Mouse (Mus musculus) adrenal gland, adult 8-10 months (tissue): ENCODE results near the gene Fam20c. TPM values are rescaled to one million over a fixed set of nuclear protein-coding genes. Genes with fewer than 3 reads are reported as not detected.

Experiments used
- DNase-seq: peaks from one replicate; pipeline ENCODE4 v3.0.0; 2022
- total RNA-seq, 4 experiments: library from RNA; stranded (reverse); gene quantifications; 2 replicates each; pipeline ENCODE4 v1.2.4; 2022

Gene Fam20c
- total RNA-seq, 4 experiments from 2014 or later = 12.4 to 43.6 (median 20.6) TPM

DNA sequence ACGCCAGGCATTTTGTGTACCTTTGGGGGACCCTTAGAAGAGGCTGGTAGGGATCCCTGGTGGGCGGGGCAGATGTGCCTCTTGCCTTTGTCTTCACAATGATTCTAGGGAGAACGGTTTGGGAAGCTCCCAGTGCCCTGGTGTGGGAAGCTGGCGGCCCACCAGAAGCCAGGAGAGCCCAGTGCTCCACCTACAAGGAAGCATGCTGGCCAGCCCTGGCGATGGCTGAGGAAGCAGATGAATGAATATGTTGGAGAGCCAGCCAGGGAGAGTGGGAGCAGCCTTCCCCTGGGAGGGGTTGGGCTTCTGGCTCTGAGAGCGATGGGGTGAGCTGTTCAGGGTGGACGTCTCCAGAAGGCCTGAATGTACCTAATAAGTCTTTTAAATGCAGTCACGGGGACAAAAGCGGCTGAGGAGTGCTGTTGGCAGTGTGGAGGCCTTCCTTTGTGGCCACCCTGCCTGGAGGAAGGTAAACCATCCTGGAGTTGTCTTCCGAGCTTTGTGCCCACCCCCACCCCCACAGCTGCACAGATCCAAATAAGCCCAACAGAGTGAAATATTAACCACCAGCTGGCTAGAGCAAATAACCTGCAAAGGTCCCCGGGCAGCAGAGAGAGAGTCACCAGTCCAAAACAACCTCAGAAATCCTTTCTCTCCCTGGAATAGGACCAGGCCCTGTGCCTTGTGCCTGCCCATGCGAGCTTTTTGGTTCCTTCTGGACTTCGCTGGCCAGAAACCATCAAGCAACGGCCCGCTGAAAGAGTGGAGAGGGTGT is 2.2 kb downstream of the Fam20c start:
- DNase-seq = no peak

DNA sequence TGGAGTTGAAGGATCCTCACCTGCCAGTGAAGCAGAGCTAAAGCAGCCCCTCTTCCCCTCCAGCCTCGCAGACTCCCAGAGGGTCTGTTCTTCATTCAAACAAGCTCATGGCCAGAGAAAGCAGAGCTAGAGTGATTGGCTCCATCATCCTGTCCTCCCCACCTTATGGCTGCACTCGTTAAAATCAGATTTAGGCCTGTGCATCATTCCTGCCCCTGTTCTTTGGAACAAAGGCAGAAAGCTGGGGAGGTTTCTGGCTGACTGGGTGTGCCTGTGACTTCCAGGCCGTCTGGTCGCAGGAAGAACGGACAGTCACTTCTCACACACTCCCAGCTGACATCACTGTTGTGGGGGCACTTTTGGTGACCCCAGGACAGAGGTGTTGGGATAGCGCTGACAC is 2.8 kb downstream of the Fam20c start:
- no peak for DNase-seq

DNA sequence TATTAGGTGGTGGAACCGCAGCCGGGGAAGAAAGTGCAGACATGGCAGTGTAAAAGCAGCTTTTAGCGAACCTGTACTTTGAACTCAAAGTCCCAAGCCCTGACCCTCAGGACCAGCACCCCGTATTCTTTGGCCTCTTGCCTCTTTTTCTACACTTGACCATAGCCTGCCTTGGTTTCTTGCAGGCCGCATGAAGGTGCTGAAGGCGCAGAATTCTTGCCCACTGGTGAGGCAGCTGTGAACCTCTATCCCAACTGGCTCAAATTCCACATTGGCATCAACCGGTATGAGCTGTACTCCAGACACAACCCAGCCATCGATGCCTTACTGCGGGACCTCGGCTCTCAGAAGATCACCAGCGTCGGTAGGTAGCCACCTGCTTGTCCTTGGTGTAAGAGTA is 3.3 kb downstream of the Fam20c start:
- DNase-seq = no peak

DNA sequence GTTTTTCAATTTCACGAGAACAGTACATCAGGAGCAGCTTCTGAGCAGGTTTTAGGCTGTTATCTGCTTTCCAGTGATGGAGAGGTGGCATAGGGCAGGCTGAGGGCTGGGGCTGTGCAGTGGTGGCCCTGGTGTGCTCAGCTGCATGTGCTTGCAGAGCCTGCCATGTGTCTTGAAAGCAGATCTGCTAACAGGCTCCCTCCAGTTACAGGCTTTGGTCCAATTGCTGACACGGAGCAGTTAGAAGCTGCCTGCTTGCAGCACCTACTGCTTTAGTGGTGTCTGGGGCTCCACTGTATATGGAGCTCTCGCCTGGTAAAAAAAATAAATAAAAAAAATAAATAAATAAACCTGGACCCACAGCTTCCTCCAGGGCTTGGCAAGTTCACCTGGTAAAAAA is 4.2 kb downstream of the Fam20c start:
- no peak for DNase-seq

DNA sequence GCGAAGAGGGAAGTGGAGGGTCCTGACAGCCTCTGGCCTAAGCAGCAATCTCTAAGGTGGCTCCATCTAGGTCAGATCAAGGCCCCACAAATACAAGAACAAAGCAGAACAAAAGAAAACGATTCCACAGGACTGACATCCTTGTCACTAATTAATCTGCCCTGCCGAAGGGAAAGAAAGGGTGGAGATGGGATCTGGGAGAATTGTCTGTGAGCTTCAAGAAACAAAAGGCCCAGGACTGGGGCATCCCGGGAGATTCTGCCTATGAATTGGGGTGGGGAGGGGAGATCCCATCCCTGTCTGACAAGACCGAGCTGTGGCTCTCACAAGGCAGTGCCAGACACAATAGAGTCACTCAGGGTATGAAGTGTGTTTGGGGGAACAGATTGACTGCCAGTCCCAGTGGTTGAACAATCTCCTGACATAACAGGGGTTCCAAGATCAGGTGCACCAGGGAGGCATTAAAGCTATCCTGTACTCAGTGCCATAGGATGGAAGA is 7.6 kb downstream of the Fam20c start:
- no peak for DNase-seq

DNA sequence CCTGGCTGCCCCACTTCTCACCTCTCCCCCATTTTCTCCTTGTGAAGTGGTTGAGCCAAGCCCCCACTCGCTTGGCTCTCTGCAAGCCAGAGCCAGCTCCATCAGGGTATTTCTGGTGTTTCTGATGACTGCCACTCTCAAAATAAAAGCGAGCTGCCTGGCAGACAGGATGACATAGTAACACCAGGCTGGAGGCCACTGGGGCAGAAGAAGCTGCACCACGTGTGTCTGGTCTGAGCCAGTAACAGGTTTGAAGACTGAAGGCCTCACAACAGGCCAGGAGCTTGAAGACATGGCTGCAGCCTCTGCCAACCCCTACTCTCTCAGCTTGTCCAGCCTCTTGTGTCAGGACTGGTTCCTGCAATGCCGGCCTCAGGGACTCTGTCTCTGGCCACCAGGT is 8.0 kb downstream of the Fam20c start:
- DNase-seq = no peak

DNA sequence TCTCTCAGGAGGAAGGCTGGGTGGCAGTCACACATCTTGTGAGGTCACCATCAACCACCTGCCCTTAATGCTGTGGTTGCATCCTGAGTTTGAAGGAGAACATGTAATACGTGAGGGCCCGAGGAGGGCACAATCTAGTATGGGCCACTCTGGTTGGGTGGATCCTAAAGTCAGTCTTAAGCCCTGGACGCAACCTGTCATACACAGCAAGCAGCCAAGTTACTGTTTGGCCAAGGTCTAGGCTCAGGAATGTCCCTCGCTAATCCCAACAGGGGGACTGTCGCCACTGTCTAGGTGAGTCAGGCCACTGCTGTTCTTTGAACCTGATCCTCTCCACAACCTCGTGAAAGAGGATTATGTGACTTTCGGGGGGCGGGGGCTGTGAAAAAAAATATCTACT is 10.3 kb downstream of the Fam20c start:
- no peak for DNase-seq

DNA sequence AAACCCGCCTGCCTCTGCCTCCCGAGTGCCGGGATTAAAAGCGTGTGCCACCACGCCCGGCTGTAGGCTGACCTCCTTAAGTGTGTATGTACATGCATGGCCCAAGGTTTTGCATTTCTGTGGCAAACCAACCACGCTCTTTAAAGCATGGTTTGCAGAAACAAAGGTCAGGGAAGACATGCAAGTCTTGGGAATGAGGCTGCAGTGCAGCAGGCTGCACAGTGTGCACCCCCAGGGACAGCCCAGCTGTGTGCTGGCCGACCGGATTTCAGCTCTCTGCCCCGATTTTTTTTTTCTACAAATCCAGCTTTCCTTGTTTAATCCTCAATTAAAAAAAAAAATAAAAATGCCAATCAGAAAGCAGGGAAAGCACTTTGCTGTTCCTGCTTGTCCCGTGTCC is 13.3 kb downstream of the Fam20c start:
- DNase-seq = no peak

DNA sequence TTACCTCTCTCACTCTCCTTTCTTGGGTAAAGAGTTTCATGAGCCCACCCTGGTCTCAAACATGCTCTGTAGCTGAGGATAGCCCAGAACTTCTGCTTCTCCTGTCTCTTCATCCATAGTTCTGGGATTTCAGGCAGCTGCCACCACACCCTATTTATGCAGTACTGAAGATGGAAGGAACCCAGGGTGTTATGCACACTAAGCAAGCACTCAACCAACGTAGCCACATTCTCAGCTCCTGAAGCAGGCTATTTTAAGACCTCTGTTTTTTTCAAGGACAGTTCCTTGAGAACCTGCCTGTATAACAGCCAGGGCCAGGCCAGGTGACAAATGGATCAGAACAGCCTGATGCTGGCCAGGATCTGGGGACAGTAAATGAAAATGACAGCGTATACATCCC is 14.4 kb downstream of the Fam20c start:
- no peak for DNase-seq

DNA sequence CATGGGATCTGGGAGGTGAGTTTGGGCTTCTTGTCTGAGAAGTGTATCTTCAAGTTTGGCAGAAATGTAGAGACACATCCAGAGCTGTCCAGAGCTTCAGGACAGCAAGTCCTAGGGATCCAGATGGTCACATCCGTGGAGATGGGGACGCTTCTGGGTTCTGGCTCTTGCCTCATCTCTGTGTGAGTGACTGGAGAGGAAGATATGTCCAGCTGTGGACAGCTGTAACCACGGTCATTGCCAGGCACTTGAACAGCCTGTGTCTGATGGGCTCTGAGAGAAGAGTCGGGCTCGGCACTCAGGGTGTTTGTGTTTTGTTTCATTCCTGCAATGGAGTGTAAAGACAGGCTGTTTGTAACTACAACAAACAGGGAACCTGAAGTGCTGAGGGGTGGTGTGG is 14.8 kb downstream of the Fam20c start:
- DNase-seq = no peak

DNA sequence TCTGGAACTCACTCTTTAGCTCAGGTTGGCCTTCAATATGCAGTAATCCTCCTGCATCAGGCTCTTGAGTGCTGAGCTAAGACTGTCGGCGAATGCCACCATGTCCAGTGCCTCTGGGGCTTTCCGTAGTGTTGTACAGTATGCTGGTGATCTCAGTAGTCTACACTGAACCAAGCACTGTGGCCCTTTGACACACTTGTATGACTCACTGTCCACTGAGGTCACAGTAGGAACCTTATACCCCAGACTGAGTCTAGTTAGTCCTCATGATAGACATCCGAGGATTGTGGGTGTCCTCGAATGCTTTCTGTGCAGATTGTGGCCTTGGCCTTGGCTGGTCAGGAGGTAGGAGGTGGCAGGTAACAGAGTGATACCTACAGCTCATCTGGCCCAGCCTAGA is 20.8 kb downstream of the Fam20c start:
- no peak for DNase-seq

DNA sequence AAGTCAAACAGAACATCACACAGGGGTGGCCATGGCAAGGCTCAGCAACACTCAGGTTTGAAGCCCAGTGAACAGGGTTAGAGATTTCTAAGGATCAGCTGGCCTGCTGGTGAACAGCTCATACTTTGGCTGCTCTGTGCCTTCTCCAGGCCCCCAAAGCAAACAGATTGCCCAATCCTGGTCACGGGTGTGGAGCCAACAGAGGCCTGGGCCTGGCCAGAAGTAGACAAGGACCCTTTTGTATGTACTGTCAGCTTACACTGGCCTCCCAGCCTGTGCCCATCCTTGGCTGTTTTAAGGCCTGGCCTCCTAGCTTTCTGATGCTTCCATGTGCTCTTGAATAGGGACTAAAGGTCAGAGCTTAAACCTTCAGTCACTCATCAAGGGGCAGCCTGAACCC is 22.0 kb downstream of the Fam20c start:
- DNase-seq = no peak

DNA sequence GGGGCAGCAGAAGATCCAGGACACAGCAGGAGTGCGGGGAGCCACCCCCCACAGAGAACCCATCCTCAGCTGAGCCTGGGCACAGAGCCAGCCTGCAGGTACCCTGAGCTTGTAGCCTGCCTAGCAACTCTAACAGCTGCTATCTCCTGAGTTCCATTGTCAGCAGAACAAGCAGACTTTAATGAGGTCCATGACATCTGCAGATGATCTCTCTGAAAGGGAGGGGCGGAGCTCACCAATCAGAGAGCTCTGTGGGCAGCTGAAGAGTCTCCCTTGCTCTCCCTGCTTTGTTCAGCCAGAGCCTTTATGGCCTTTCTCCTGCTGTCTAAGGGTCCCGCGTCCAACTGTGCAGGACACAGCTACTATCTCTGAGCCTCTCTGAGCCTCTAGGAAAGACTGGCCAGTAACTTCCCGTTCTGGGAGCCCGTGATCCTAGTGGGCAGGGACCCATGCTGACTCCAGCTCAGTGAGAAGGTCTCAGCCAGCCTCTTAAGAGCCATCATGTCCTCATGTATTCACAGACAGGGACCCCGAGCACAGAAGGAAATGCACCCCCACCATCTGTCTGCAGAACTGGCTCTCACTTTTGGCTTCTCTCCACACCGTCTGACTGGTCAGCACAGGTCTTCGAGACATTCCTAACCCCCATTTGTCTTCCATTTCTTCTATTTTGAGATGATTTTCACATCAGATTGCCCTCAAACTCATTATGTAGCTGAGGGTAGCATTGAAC is 24.6 kb downstream of the Fam20c start:
- no peak for DNase-seq

DNA sequence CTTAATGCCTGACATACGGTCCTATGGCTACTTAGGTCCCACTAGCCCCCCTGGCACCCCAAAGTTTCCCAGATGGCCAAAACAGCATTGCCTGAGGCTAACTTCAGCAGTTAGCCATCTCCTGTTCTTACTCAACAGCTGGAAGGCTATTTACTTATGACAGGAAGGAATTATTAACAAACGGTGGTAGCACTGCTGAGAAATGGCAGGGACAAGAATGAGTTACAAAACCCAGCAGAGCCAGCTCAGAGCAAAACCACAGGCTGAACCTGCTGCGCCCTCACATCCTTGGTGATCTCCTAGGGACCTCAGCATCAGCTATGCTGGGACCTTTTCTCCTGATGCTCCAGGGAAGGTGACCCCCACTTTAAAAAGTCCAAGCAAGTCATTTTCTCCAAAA is 25.3 kb downstream of the Fam20c start:
- no peak for DNase-seq

DNA sequence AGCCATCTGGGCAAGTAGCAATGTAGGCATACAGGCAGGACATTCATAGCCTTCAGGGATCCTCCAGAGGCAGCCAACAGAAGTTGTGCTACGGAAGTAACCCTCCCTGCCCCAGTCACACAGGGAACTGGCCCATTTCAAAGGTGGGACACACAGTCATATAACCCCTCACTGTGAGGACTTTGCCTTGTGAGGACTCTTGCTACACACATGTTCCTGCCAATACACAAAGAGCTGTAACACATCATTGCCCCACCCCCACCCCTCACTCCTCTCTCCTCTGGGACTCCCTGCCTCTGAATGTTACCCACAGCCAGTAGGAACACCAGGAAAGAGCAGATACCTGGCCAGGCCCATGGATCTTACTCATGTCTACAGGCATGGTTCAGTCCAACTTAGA is 28.4 kb downstream of the Fam20c start:
- no peak for DNase-seq

DNA sequence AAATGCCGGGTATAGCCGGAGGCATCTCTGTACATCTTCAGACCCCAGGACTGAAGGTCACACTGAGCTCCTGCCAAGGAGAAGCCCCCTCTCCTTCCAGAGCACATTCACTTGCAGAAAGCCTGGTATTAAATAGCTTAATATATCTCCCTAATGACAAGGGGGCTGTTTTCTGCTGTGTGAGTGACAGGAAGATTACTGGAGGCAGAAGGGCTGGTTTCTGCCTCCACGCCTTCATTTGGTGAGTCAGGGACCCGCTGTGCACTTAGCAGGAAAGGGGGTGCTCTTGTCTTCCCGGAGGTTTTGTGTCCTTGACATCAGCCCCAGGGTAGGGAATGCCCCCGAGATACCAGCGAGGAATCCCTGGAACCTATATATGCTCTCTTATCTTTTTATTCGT is 28.9 kb downstream of the Fam20c start:
- no peak for DNase-seq

DNA sequence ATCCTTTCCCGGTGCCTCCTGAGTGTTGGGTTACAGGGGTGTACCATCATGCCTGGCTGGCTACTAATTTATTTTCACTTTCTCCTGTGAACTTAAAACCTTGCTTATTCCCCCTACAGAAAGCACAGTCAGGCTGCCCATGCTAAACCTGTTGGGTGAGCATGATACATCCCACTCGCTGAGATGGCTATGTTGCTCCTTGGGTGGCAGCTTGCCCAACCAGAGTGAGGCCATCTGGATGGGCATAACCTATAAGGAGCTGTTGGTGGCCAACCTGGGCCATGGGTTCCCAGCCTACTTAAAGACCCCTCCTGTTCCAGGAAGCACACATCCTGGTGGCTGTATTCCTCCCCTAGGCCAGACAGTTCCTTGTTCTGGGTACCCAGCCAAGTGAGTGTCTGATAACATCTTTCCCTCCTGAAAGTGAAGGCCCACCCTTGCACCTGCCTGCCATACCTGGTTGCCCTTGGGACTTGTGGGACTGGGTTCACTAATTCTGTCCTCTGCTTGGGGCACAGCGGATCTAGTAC is 31.7 kb downstream of the Fam20c start:
- DNase-seq = no peak

DNA sequence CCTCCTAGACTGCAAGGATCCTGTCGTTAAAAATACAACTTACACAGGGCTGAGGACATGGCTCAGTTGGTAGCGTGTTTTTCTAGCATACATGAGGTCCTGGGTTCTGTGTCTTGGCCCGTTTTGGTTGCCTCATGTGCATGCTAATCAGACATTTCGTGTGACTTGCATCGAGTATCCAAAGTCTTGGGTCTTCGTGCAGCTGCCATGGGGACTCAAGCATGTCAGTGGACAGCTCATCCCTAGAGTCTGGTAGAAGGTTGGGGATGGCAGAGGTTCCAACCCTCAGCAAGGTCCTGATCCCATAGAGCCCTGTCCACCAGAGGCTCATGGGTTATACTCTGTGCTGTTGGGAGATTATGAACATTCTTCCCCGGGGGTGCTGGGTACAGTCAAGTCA is 33.3 kb downstream of the Fam20c start:
- no peak for DNase-seq

DNA sequence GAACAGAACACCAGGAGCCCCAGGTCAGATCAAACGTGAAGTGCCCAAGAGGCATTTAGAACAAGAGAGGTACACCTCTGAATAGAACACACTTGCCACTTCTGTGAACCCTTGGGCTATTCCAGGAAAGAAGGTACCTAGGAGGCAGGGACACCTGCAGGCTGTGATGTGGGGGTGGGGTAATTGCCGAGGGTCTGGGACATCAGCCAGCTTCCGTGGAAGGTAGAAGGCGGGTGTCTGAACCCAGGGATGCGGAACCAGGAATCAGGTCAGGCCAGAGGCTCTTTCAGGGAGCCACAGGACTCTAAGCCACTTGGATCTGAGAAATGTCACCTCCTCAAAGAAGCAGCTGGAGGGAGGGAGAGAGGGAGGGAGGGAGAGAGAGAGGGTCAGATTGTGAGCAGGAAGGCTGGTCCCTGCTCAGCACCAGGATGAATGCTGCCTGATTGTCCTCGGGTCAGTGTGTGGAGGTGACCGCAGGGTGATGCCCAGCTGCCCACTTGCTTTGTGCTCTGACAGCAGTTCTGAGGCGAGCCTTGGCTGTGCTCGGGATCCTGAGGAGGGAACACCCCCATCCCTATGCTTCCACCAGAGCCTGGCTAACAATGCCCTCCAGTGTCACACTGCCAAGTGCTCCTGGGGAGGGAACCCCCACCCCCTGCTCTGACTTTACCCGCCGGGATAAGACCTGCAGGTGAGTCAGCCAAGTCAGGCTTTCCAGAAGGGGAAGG is 34.3 kb downstream of the Fam20c start:
- no peak for DNase-seq

DNA sequence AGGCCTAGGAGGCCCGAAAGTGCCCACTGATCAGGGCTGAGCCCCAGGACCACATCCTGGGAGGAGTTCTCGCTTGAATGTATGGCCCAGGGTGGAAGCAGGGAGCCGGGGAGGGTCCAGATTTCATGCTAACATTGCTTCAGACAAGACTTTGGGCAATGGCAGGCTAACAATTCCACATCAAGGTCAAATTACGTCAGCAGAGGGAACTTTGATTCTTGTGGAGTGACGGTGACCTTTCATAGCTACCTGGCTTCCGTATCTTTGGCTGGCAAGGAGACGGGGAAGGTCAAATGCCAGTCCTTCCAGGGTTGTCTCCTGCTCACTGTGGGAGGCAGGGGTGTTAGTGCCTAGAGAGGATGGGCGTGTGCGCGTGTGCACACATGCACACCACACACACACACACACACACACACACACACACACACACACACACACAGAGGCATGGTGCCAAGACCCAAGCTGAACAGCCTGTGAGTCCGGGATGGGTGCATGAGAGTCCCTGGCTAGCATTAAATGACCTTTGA is 36.7 kb downstream of the Fam20c start:
- DNase-seq = no peak

DNA sequence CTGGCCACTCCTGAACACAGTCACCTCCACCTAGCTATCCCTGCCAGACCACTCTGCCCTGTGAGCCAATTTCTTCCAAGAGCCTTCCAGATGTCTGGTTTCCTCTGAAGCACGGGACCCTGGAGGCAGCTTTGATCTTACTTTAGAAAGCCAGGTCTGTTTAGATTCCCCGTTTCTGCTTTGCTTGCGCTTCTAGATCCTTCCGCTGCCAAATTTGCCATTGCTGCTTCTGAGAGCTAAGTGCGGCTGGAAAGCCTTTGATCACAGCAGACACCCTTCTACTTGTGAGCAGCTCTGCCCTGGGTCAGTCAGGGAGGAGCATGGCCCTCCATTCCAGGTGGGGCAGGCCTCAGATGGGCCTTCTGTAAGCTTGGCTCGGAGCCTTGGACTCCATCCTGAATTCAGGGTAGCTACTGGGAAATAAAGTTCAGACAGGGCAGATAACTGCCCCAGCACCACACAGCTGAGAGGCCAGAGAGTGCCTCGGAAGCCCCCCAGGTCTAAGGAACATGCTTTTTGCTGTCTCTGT is 47.3 kb downstream of the Fam20c start:
- DNase-seq = no peak

DNA sequence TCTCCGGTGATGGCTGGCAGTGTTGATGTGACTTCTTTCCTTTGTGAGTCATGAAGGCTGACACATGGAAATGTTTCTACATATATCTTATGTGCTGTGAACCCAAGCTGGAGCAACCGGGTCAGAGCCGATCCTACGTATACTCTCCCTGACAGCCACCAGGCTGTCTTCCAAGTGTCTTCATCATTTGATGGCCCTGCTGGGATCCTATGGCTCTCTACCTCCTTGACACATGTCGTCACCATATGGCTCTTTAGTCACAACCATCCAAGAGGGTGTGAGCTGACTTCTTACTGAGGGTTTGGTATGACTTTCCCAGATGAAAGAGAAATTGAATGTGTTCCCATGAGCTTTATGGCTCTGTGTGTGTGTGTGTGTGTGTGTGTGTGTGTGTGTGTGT is 50.0 kb downstream of the Fam20c start:
- no peak for DNase-seq

DNA sequence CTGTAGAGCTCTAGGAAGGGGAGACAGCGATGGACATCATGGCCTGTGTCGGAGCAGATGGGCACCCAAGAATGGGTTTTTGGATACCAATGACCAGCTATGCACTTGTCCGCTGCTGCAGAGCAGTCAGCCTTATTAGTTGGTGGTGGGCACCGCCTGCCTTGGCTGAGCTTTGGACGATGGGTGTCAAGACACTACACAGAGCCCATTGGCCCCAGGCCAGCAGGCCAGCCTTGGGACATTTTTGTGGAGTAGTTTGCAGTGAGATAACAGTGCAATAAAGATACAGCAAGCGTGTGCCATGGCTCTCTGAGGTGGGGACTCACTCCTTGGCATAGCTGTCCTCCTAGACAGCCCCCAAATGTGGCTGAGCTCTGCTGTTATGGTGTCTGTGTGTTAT is 55.5 kb downstream of the Fam20c start:
- no peak for DNase-seq
